Mouse (Mus musculus): ENCODE results near the gene Sec14l3. TPM values are rescaled to one million over a fixed set of nuclear protein-coding genes. Genes with fewer than 3 reads are reported as not detected.

Gene Sec14l3
- polyA plus RNA-seq, 1 experiment from 2014 or later: not detected

DNA sequence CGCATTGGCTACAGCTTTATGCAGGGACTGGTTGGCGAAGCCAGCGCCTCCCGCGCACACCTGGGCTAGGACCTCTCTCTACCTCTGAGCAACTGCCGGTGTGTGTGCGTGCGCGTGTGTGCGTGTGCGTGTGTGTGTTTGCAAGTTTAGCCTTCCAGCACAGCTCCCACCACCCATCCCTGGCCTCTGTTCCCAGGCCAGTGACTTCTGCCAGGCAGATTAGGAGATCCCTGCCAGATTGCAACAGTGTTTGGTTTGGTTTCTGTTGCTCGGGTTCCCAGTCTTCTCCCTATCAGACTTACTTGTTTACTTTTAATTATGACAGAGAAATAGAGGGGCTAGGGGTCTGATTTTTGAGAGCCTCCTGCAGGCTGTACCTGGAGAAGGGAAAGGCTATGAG is 32.7 kb upstream of the Sec14l3 start:
- H3K4me1 ChIP-seq (ENCODE audit: control insufficient read depth, low read depth, low read length): peaks cover 2% of the 10 kb centered on the region; the same call in 1 of the 2 replicates
- H3K27me3 ChIP-seq (ENCODE audit: control insufficient read depth, insufficient read depth, low read depth, low read length): no peaks in the 10 kb centered on the region
- no peaks in the 10 kb centered on the region for H3K9me3 ChIP-seq (replicated peaks; ENCODE audit: control insufficient read depth, low read length)
- peak; percentile 36 for ATAC-seq (ENCODE audit: low read depth)
- 60% methylated on average over 12 of the region's 12 CpGs for WGBS (ENCODE audit: insufficient replicate concordance)
- H3K4me3 ChIP-seq (ENCODE audit: low read depth, low read length): peak overlapping the region; percentile 20
- H3K27ac ChIP-seq (ENCODE audit: low read length): 0 out of 2 replicates have a peak overlapping the region, but pooled peaks have one; percentile 22
- H3K4me2 ChIP-seq (ENCODE audit: low read depth, low read length): peak overlapping the region; percentile 29
- no peaks in the 10 kb centered on the region for H3K36me3 ChIP-seq (ENCODE audit: control insufficient read depth, insufficient read depth)
- H3K9ac ChIP-seq (ENCODE audit: low read depth, low read length): no peak overlapping the region; the same call in 1 of the 2 replicates

DNA sequence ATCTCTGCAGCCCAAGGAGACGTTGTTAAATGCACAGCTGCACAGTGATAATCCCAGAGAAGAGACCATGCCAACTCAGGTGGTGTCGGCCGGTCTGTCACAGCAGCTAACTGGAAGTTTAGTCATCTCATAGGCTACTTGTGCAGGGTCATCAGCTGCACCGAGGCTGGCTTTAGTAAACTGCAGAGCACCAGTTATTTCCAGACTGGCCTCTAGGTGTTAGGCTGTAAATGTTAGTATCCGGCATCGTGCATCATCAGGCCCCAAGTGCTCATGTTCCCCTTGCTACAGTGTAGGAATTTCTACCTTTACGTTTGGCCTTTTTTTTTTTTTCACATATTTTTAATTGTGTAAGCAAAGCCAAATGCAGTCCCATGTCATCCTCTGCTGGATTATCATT is 31.2 kb upstream of the Sec14l3 start:
- WGBS (ENCODE audit: insufficient replicate concordance): 62% methylated on average over 7 of the region's 7 CpGs
- H3K4me3 ChIP-seq (ENCODE audit: low read depth, low read length): no peak overlapping the region

DNA sequence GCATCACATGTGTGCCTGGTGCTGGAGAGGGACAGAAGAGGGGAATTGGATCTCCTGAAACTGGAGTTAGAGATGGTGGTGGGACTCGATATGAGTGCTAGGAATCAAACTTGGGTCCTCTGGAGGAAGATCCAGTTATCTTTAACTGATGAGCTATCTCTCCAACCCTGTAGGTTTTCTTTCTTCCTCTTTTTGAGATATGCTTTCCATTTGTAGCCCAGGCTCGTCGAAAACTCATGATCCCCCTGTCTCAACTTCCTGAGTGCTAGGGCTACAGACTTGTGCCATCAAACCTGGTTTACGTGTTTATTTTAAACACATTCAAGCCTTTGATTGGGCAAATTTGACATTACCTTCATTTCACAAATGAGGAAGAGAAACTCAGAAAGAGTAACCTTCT is 30.5 kb upstream of the Sec14l3 start:
- H3K27ac ChIP-seq (ENCODE audit: low read length): no peak overlapping the region
- H3K4me1 ChIP-seq (ENCODE audit: control insufficient read depth, low read depth, low read length): peaks cover 2% of the 10 kb centered on the region; the same call in 1 of the 2 replicates
- WGBS (ENCODE audit: insufficient replicate concordance): 22% methylated on average over 4 of the region's 4 CpGs
- H3K4me3 ChIP-seq (ENCODE audit: low read depth, low read length): no peak overlapping the region
- no peaks in the 10 kb centered on the region for H3K27me3 ChIP-seq (ENCODE audit: control insufficient read depth, insufficient read depth, low read depth, low read length)
- H3K36me3 ChIP-seq (ENCODE audit: control insufficient read depth, insufficient read depth): no peaks in the 10 kb centered on the region
- no peaks in the 10 kb centered on the region for H3K9me3 ChIP-seq (replicated peaks; ENCODE audit: control insufficient read depth, low read length)
- H3K9ac ChIP-seq (ENCODE audit: low read depth, low read length): no peak overlapping the region
- ATAC-seq (ENCODE audit: low read depth): no peak
- H3K4me2 ChIP-seq (ENCODE audit: low read depth, low read length): no peak overlapping the region

More for the DNA sequence above, 31.2 kb upstream of the Sec14l3 start:
- H3K9me3 ChIP-seq (replicated peaks; ENCODE audit: control insufficient read depth, low read length): no peaks in the 10 kb centered on the region
- H3K36me3 ChIP-seq (ENCODE audit: control insufficient read depth, insufficient read depth): no peaks in the 10 kb centered on the region
- peaks cover 2% of the 10 kb centered on the region; the same call in 1 of the 2 replicates for H3K4me1 ChIP-seq (ENCODE audit: control insufficient read depth, low read depth, low read length)
- H3K27me3 ChIP-seq (ENCODE audit: control insufficient read depth, insufficient read depth, low read depth, low read length): no peaks in the 10 kb centered on the region
- H3K4me2 ChIP-seq (ENCODE audit: low read depth, low read length): no peak overlapping the region
- H3K9ac ChIP-seq (ENCODE audit: low read depth, low read length): no peak overlapping the region
- no peak for ATAC-seq (ENCODE audit: low read depth)
- H3K27ac ChIP-seq (ENCODE audit: low read length): no peak overlapping the region

DNA sequence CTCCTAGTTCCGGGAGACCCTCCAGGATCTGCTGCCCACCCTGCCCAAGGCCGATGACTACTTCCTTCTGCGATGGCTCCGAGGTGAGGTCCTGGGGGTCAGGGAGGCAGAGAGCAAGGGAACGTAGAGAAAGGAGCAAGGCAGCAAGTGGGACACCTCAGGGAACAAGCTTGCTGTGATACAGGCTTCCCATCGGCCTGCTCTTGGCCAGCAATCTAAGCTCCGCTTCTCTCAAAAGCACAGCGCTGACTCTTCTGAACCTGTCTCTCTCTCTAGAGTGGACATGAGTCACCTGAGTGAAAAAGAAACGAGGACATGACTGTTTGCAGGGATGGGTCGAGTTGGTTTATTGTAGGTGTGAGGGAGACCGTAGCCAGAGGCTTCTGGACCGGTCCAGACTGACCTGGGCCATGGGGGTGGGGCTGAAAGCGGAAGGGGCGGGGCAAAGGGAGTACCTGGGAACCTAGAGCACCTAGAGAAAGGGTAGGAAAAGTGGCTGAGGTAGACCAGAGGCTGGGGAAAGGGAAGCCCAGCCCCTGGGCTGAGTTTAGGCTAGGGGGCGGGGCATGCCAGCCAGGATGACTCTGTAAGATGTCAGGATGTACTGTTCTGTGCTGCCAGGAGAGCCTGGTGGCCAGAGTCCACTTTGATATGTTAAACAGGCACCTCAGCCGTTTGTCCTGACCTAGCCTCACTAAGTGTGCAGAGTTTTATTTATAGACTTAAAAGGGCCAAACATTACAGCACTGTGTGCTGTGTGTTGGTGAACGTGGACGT is 29.3 kb upstream of the Sec14l3 start:
- Histone ChIP-seq H3K27ac (ENCODE audit: low read length) (no peak overlapping the region), H3K36me3 (ENCODE audit: control insufficient read depth, insufficient read depth) (no peaks in the 10 kb centered on the region), H3K9ac (ENCODE audit: low read depth, low read length) (no peak overlapping the region), H3K4me3 (ENCODE audit: low read depth, low read length) (no peak overlapping the region), H3K4me2 (ENCODE audit: low read depth, low read length) (no peak overlapping the region), H3K4me1 (ENCODE audit: control insufficient read depth, low read depth, low read length) (peaks cover 2% of the 10 kb centered on the region; the same call in 1 of the 2 replicates), H3K27me3 (ENCODE audit: control insufficient read depth, insufficient read depth, low read depth, low read length) (no peaks in the 10 kb centered on the region), H3K9me3 (replicated peaks; ENCODE audit: control insufficient read depth, low read length) (no peaks in the 10 kb centered on the region)
- WGBS (ENCODE audit: insufficient replicate concordance): 52% methylated on average over 18 of the region's 18 CpGs
- peak; percentile 69 for ATAC-seq (ENCODE audit: low read depth)

DNA sequence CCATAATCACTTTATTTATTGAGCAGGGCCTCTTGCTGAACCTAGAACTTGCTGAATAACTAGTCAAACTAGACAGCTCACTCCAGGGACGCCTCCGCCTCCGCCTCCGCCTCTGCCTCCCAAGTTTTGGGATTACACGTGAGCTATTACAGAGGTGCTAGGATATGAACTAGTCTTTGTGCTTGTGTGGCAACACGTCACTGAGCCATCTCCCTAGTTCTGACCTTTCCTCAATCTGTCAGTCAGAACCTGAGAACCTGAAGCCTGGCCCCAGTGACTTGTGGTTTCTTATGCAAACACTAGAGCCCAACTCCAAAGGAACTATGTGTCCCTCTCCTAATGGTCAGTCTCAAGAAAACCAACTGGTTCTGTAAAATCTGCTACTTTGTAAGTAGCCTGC is 28.7 kb upstream of the Sec14l3 start:
- H3K4me2 ChIP-seq (ENCODE audit: low read depth, low read length): no peak overlapping the region
- no peaks in the 10 kb centered on the region for H3K9me3 ChIP-seq (replicated peaks; ENCODE audit: control insufficient read depth, low read length)
- no peak overlapping the region for H3K9ac ChIP-seq (ENCODE audit: low read depth, low read length)
- no peaks in the 10 kb centered on the region for H3K27me3 ChIP-seq (ENCODE audit: control insufficient read depth, insufficient read depth, low read depth, low read length)
- WGBS (ENCODE audit: insufficient replicate concordance): 80% methylated on average over 6 of the region's 6 CpGs
- no peak overlapping the region for H3K4me3 ChIP-seq (ENCODE audit: low read depth, low read length)
- H3K36me3 ChIP-seq (ENCODE audit: control insufficient read depth, insufficient read depth): no peaks in the 10 kb centered on the region
- ATAC-seq (ENCODE audit: low read depth): no peak
- peaks cover 2% of the 10 kb centered on the region; the same call in 1 of the 2 replicates for H3K4me1 ChIP-seq (ENCODE audit: control insufficient read depth, low read depth, low read length)
- no peak overlapping the region for H3K27ac ChIP-seq (ENCODE audit: low read length)

DNA sequence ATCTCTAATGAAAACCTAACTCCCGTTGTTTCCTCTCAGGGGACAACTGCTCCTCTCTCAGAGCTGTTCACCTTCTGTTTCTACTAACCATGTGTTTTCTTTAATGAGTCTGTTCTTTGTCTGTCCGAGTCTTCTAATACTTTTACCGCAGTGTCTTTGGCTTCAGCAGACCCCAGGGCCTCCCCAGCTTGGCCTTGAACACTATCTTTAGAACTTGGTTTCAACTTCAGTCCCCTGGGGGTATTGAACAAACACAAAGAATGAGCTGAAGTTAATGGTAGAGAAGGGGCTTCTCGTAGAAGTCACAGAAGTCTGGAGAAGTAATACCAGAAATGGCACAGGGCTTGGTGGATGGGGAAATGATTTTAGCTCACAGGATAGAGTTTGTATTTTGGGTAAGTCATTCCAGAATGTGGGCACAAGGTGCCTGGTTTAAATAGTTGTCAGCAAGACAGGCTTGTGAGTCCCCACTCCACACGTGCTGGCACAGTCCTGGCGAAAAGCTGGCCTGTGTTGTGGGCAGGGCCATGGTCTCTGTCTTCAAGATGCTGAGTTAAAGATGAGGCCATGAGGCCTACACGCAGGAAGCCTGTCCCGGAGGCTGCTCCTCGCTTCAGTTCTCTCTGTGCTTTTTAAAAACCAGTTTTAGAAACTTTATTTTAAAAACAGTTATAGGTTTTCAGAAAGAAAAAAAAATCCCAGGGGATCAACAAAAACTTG is 28.1 kb upstream of the Sec14l3 start:
- peaks cover 2% of the 10 kb centered on the region; the same call in 1 of the 2 replicates for H3K4me1 ChIP-seq (ENCODE audit: control insufficient read depth, low read depth, low read length)
- no peaks in the 10 kb centered on the region for H3K27me3 ChIP-seq (ENCODE audit: control insufficient read depth, insufficient read depth, low read depth, low read length)
- no peaks in the 10 kb centered on the region for H3K36me3 ChIP-seq (ENCODE audit: control insufficient read depth, insufficient read depth)
- H3K27ac ChIP-seq (ENCODE audit: low read length): no peak overlapping the region
- H3K4me3 ChIP-seq (ENCODE audit: low read depth, low read length): no peak overlapping the region
- no peak overlapping the region for H3K9ac ChIP-seq (ENCODE audit: low read depth, low read length)
- no peak overlapping the region for H3K4me2 ChIP-seq (ENCODE audit: low read depth, low read length)
- H3K9me3 ChIP-seq (replicated peaks; ENCODE audit: control insufficient read depth, low read length): no peaks in the 10 kb centered on the region
- 51% methylated on average over 9 of the region's 9 CpGs for WGBS (ENCODE audit: insufficient replicate concordance)
- no peak for ATAC-seq (ENCODE audit: low read depth)

DNA sequence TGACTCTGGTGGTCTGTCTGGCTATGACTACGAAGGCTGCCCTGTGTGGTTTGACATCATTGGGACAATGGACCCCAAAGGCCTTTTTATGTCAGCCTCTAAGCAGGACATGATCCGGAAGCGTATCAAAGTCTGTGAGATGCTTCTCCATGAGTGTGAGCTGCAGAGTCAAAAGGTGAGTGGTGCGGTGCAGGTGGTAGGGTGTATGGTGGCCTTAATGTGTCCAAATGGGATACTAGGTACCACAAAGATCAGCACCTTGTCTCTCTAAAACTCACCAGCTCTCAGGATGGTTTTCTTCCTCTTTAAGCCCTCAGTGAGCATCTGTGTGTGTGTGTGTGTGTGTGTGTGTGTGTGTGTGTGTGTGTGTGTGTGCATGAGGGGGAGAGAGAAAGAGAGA is 24.7 kb upstream of the Sec14l3 start:
- Histone ChIP-seq H3K27ac (ENCODE audit: low read length) (no peak overlapping the region), H3K4me1 (ENCODE audit: control insufficient read depth, low read depth, low read length) (no peaks in the 10 kb centered on the region), H3K4me2 (ENCODE audit: low read depth, low read length) (no peak overlapping the region), H3K9ac (ENCODE audit: low read depth, low read length) (no peak overlapping the region), H3K4me3 (ENCODE audit: low read depth, low read length) (no peak overlapping the region), H3K27me3 (ENCODE audit: control insufficient read depth, insufficient read depth, low read depth, low read length) (no peaks in the 10 kb centered on the region), H3K9me3 (replicated peaks; ENCODE audit: control insufficient read depth, low read length) (no peaks in the 10 kb centered on the region), H3K36me3 (ENCODE audit: control insufficient read depth, insufficient read depth) (no peaks in the 10 kb centered on the region)
- WGBS (ENCODE audit: insufficient replicate concordance): 65% methylated on average over 4 of the region's 4 CpGs
- ATAC-seq (ENCODE audit: low read depth): no peak

DNA sequence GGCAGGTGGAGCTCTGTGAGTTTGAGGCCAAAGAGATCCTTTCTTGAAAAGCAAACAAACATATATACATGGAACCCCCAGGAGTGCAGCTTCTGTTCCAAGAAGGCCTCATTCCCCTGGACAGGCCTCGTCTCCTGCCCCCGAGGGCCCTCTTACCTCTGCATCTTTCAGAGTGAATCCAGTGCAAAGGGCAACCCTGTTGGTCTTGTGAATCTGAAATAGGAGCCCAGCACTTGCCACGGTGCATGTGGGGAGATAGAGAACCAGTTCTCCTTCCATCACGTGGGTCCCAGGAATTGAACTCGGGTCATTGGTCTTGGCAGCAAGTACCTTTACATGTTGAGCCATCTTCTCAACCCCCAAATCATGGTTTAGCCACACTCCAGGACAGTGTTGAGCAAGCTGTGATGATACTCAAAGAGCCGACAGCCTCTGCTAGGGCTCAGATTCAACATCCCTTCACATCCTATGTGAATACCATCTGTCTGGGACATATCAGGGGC is 23.5 kb upstream of the Sec14l3 start:
- Histone ChIP-seq H3K27ac (ENCODE audit: low read length) (no peak overlapping the region), H3K9ac (ENCODE audit: low read depth, low read length) (no peak overlapping the region), H3K4me3 (ENCODE audit: low read depth, low read length) (no peak overlapping the region), H3K27me3 (ENCODE audit: control insufficient read depth, insufficient read depth, low read depth, low read length) (no peaks in the 10 kb centered on the region), H3K4me2 (ENCODE audit: low read depth, low read length) (no peak overlapping the region), H3K4me1 (ENCODE audit: control insufficient read depth, low read depth, low read length) (no peaks in the 10 kb centered on the region), H3K9me3 (replicated peaks; ENCODE audit: control insufficient read depth, low read length) (no peaks in the 10 kb centered on the region), H3K36me3 (ENCODE audit: control insufficient read depth, insufficient read depth) (no peaks in the 10 kb centered on the region)
- 61% methylated on average over 6 of the region's 6 CpGs for WGBS (ENCODE audit: insufficient replicate concordance)
- no peak for ATAC-seq (ENCODE audit: low read depth)

DNA sequence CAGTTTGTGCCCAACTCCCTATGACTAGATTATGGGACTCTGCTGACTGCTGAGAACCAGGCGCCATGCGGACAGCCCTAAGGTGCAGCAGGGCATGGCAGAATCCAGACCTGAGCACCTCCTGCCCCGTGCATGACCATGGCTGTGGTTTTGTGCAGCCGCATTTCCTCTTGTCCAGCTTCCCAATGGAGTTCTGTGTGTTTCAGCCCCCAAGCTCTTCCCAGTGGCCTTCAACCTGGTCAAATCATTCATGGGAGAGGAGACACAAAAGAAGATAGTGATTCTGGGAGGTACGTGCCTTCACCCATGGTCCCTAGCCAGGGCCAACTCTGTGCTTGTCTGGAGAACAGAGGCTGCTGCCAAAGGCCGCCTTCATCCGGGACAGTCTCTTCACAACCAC is 21.6 kb upstream of the Sec14l3 start:
- Histone ChIP-seq H3K27me3 (ENCODE audit: control insufficient read depth, insufficient read depth, low read depth, low read length) (no peaks in the 10 kb centered on the region), H3K36me3 (ENCODE audit: control insufficient read depth, insufficient read depth) (no peaks in the 10 kb centered on the region), H3K4me1 (ENCODE audit: control insufficient read depth, low read depth, low read length) (no peaks in the 10 kb centered on the region), H3K9me3 (replicated peaks; ENCODE audit: control insufficient read depth, low read length) (no peaks in the 10 kb centered on the region), H3K9ac (ENCODE audit: low read depth, low read length) (no peak overlapping the region), H3K4me3 (ENCODE audit: low read depth, low read length) (no peak overlapping the region), H3K27ac (ENCODE audit: low read length) (no peak overlapping the region), H3K4me2 (ENCODE audit: low read depth, low read length) (no peak overlapping the region)
- no peak for ATAC-seq (ENCODE audit: low read depth)
- WGBS (ENCODE audit: insufficient replicate concordance): 65% methylated on average over 7 of the region's 7 CpGs
